Mouse (Mus musculus) kidney, adult 2 months (tissue): ENCODE results near the gene Hamp. TPM values are rescaled to one million over a fixed set of nuclear protein-coding genes. Genes with fewer than 3 reads are reported as not detected.

Experiments
- DNase-seq: peaks from one replicate; pipeline ENCODE4 v3.0.0; 2021
- H3K27ac ChIP-seq: fragments of 200-500 bp; 2 replicates; pipeline ENCODE4 v1.5.1; 2012; ENCODE audit warnings: low read depth, low read length, control low read depth, inconsistent platforms; ENCODE audit not compliant: insufficient read depth
- H3K27me3 ChIP-seq: fragments of 200-500 bp; replicated peaks from 2 replicates; pipeline ENCODE4 v1.6.1; 2012; ENCODE audit warnings: mild to moderate bottlenecking, moderate library complexity, low read length, inconsistent platforms; ENCODE audit not compliant: control insufficient read depth, insufficient read depth
- H3K36me3 ChIP-seq: fragments of 200-500 bp; 2 replicates; pipeline ENCODE4 v1.6.1; 2012; ENCODE audit warnings: mild to moderate bottlenecking, moderate library complexity, low read length, inconsistent platforms; ENCODE audit not compliant: control insufficient read depth, insufficient read depth
- H3K4me1 ChIP-seq: fragments of 200-500 bp; 2 replicates; pipeline ENCODE4 v1.6.1; 2011; ENCODE audit warnings: low read length; ENCODE audit not compliant: control insufficient read depth, insufficient read depth
- H3K4me3 ChIP-seq: fragments of 200-500 bp; 2 replicates; pipeline ENCODE4 v1.5.1; 2011; ENCODE audit warnings: mild to moderate bottlenecking, low read depth, low read length, control low read depth; ENCODE audit not compliant: insufficient read depth
- CTCF ChIP-seq: fragments of 200-500 bp; conservative IDR thresholded peaks from 2 replicates; pipeline ENCODE4 v1.5.1; 2011; ENCODE audit warnings: low read depth, mild to moderate bottlenecking, control low read depth, low read length, moderate library complexity, mixed read lengths; ENCODE audit not compliant: insufficient read depth, insufficient read length
- POLR2A ChIP-seq: fragments of 200-500 bp; IDR thresholded peaks from one replicate; pipeline ENCODE4 v1.6.1; 2011; ENCODE audit warnings: low read depth, low read length, control low read depth
- WGBS: fragments of 180-500 bp; shearing (Covaris S2); methylation state at CpG from one replicate; pipeline ENCODE4 v1.1.7; 2018; 5-methylcytosine and 5-hydroxymethylcytosine counted together
- polyA plus RNA-seq: library from polyadenylated mRNA; depleted of rRNA; stranded (reverse); fragments of >200 nt; gene quantifications from 2 replicates; pipeline ENCODE4 v1.2.3, GENCODE M21; 2012; rRNA removed

Hamp gene
- polyA plus RNA-seq, 1 experiment: not detected

- Histone ChIP-seq H3K27ac (no peak overlapping the region), H3K27me3 (no peaks in the 10 kb centered on the region), H3K36me3 (no peaks in the 10 kb centered on the region), H3K4me1 (no peaks in the 10 kb centered on the region), H3K4me3 (no peak overlapping the region)
- DNase-seq: no peak
- no peak for TF ChIP-seq POLR2A
- TF ChIP-seq CTCF: peak; percentile 62
- 44% methylated on average over 4 of the region's 4 CpGs for WGBS
Observed at GRCm38 (mm10) chr7:30904042-30904441, 39.8 kb downstream of the Hamp start.

GRCm38 (mm10) chr7:30895217-30895616, 48.6 kb downstream of the Hamp start:
- TF ChIP-seq CTCF (no peak), POLR2A (no peak)
- DNase-seq: no peak

GRCm38 (mm10) chr7:30892515-30892914, 51.3 kb downstream of the Hamp start:
- H3K27ac ChIP-seq: peak overlapping the region; percentile 79

More at GRCm38 (mm10) chr7:30895217-30895616, 48.6 kb downstream of the Hamp start:
- Histone ChIP-seq H3K27me3 (no peaks in the 10 kb centered on the region), H3K36me3 (no peaks in the 10 kb centered on the region), H3K4me1 (0 out of 2 replicates have a peak, but pooled peaks cover 3% of the 10 kb centered on the region), H3K27ac (no peak overlapping the region), H3K4me3 (no peak overlapping the region)
- WGBS: 63% methylated on average over 3 of the region's 3 CpGs

More at GRCm38 (mm10) chr7:30892515-30892914, 51.3 kb downstream of the Hamp start:
- Histone ChIP-seq H3K27me3 (no peaks in the 10 kb centered on the region), H3K4me1 (0 out of 2 replicates have a peak, but pooled peaks cover 3% of the 10 kb centered on the region), H3K4me3 (no peak overlapping the region), H3K36me3 (no peaks in the 10 kb centered on the region)
- WGBS: 49% methylated on average over 3 of the region's 3 CpGs
- TF ChIP-seq CTCF (no peak), POLR2A (no peak)
- peak; percentile 42 for DNase-seq

Other genes starting within 250 kb of the Hamp start
- gene 2200002J24Rik, start 245.1 kb downstream of the Hamp start, polyA plus RNA-seq: 0.96 and 1.4 TPM in 2 replicates
- 33.1 and 39.1 TPM in 2 replicates for gene Atp4a, start 231.8 kb downstream of the Hamp start, polyA plus RNA-seq
- gene Tmem147, start 214.5 kb downstream of the Hamp start, polyA plus RNA-seq: 457 and 511 TPM in 2 replicates
- gene Gapdhs, start 200.4 kb downstream of the Hamp start, polyA plus RNA-seq: 0.31 and 0.86 TPM in 2 replicates
- 1.4 and 1.9 TPM in 2 replicates for gene Sbsn, start 192.6 kb downstream of the Hamp start, polyA plus RNA-seq
- 2.1 and 2.2 TPM in 2 replicates for gene Dmkn, start 180.3 kb downstream of the Hamp start, polyA plus RNA-seq
- gene Krtdap, start 156.1 kb downstream of the Hamp start, polyA plus RNA-seq: 0.50 TPM in 1 of 2 replicates, not detected in the other
- gene Ffar2, start 120.3 kb downstream of the Hamp start, polyA plus RNA-seq: 1.2 and 1.4 TPM in 2 replicates
- 0.07 and 0.08 TPM in 2 replicates for gene Ffar3, start 87.9 kb downstream of the Hamp start, polyA plus RNA-seq
- gene Ffar1, start 82.5 kb downstream of the Hamp start, polyA plus RNA-seq: 0.03 and 0.48 TPM in 2 replicates
- 0.42 and 11.2 TPM in 2 replicates for gene Cd22, start 63.7 kb downstream of the Hamp start, polyA plus RNA-seq
- 0.71 and 0.94 TPM in 2 replicates for gene Mag, start 29.2 kb downstream of the Hamp start, polyA plus RNA-seq
- 1.1 TPM in 1 of 2 replicates, not detected in the other for gene Hamp2, start 19.4 kb downstream of the Hamp start, polyA plus RNA-seq
- gene Usf2, start 12.8 kb upstream of the Hamp start, polyA plus RNA-seq: 118 and 124 TPM in 2 replicates
- gene Lsr, start 29.4 kb upstream of the Hamp start, polyA plus RNA-seq: 60.7 and 70.2 TPM in 2 replicates
- 9.1 and 12.7 TPM in 2 replicates for gene Fam187b, start 29.8 kb upstream of the Hamp start, polyA plus RNA-seq
- 37.2 and 54.2 TPM in 2 replicates for gene Fxyd5, start 98.4 kb upstream of the Hamp start, polyA plus RNA-seq
- 1.8 and 2.2 TPM in 2 replicates for gene Fxyd7, start 107.4 kb upstream of the Hamp start, polyA plus RNA-seq
- 107 and 119 TPM in 2 replicates for gene Fxyd1, start 113.2 kb upstream of the Hamp start, polyA plus RNA-seq
- gene Lgi4, start 115.3 kb upstream of the Hamp start, polyA plus RNA-seq: 0.99 and 2.2 TPM in 2 replicates
- 4.8 and 5.1 TPM in 2 replicates for gene Fxyd3, start 132.7 kb upstream of the Hamp start, polyA plus RNA-seq
- gene Hpn, start 171.3 kb upstream of the Hamp start, polyA plus RNA-seq: 626 and 739 TPM in 2 replicates
- gene Scn1b, start 183.0 kb upstream of the Hamp start, polyA plus RNA-seq: 25.1 and 27.9 TPM in 2 replicates
- gene Gramd1a, start 211.9 kb upstream of the Hamp start, polyA plus RNA-seq: 53.8 and 57.1 TPM in 2 replicates